Mouse (Mus musculus): ENCODE measurements at regions not wholly inside any gene's neighbourhood (a gene's known extent, or its start where the extent isn't known, plus 50 kb on each side); places are given as distances from the start of the nearest gene placed in this dataset. TPM values are rescaled to one million over a fixed set of nuclear protein-coding genes. Genes with fewer than 3 reads are reported as not detected.
A peak's percentile ranks its signal among the peaks of the same experiment; 100 is the strongest.

GRCm38 (mm10) chr13:119341833-119342232 is 86.6 kb upstream of the Paip1 start:
- no peaks in the 10 kb centered on the region for H3K27me3 ChIP-seq
- WGBS = 37% methylated on average over 2 of the region's 2 CpGs
- no peak for ATAC-seq (ENCODE audit: low FRiP score, low read depth)
- peaks cover 28% of the 10 kb centered on the region for H3K36me3 ChIP-seq
- no peaks in the 10 kb centered on the region for H3K4me1 ChIP-seq
- no peaks in the 10 kb centered on the region for H3K9me3 ChIP-seq
- no peak overlapping the region for H3K9ac ChIP-seq
- no peak overlapping the region for H3K4me3 ChIP-seq
- H3K27ac ChIP-seq = no peak overlapping the region
- no peak overlapping the region for H3K4me2 ChIP-seq (replicated peaks)

- no peak overlapping the region for H3K4me2 ChIP-seq (replicated peaks)
- H3K36me3 ChIP-seq = peaks cover 27% of the 10 kb centered on the region
- no peak overlapping the region for H3K4me3 ChIP-seq
- H3K27ac ChIP-seq = no peak overlapping the region
- H3K27me3 ChIP-seq = no peaks in the 10 kb centered on the region
- H3K9me3 ChIP-seq = no peaks in the 10 kb centered on the region
- no peak overlapping the region for H3K9ac ChIP-seq
- WGBS = 94% methylated on average over 7 of the region's 7 CpGs
- H3K4me1 ChIP-seq = no peaks in the 10 kb centered on the region
- ATAC-seq (ENCODE audit: low FRiP score, low read depth) = no peak
Observed at GRCm38 (mm10) chr13:119342761-119343160, 85.6 kb upstream of the Paip1 start.

DNA sequence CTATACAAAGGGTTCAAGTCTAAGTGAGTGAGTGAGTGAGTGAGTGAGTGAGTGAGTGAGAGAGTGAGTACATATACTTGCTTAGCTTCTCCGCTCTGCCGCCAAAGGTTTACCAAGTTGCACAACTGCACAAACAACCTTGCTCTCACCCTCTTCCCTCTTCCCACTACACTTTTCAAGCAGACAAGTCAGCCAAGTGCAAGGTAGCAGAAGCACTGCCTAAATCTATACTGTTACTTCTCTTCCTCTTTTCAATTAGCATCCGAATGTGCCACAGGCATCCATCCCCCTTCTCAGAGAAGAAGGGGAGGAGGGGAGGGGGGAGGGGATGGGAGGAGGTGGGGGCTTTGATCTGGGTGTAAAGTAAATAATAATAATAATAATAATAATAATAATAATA is 80.4 kb upstream of the Paip1 start:
- no peak for ATAC-seq (ENCODE audit: low FRiP score, low read depth)
- H3K27me3 ChIP-seq = no peaks in the 10 kb centered on the region
- WGBS = 94% methylated on average over 3 of the region's 3 CpGs

GRCm38 (mm10) chr13:119351346-119351745 is 77.1 kb upstream of the Paip1 start:
- Histone ChIP-seq H3K9me3 (no peaks in the 10 kb centered on the region), H3K9ac (no peak overlapping the region), H3K27me3 (no peaks in the 10 kb centered on the region), H3K4me3 (no peak overlapping the region), H3K4me2 (replicated peaks) (no peak overlapping the region), H3K27ac (no peak overlapping the region), H3K4me1 (peaks cover 6% of the 10 kb centered on the region; the same call in 1 of the 2 replicates), H3K36me3 (peaks cover 54% of the 10 kb centered on the region)
- WGBS = 31% methylated on average over 13 of the region's 13 CpGs
- ATAC-seq (ENCODE audit: low FRiP score, low read depth) = peak; percentile 83

More for the DNA sequence above, 80.4 kb upstream of the Paip1 start:
- H3K9ac ChIP-seq = no peak overlapping the region
- H3K27ac ChIP-seq = no peak overlapping the region
- no peak overlapping the region for H3K4me3 ChIP-seq
- no peaks in the 10 kb centered on the region for H3K9me3 ChIP-seq
- peaks cover 30% of the 10 kb centered on the region for H3K36me3 ChIP-seq
- peaks cover 6% of the 10 kb centered on the region; the same call in 1 of the 2 replicates for H3K4me1 ChIP-seq
- no peak overlapping the region for H3K4me2 ChIP-seq (replicated peaks)

GRCm38 (mm10) chr13:119358696-119359095 is 69.7 kb upstream of the Paip1 start:
- 74% methylated on average over 3 of the region's 3 CpGs for WGBS
- H3K36me3 ChIP-seq = peaks cover 75% of the 10 kb centered on the region

DNA sequence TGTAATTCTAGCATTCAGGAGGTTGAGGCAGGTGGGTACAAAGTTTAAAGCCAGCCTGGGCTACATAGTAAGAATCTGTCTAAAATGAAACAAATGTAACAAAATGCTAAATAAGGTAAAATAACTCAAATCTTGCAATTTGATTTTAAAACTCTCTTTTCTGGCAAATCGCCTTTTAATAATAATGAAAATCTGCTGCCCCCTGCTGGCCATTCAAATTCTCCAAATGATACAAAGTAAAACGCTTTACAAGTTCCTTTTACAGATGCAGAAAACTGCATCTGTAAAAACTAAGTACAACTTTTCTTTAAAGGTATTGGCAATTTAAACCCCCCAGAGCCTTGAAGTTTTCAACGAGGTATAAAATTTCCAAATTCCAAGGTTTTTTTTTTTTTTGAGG is 65.0 kb upstream of the Paip1 start:
- no peak overlapping the region for H3K4me2 ChIP-seq (replicated peaks)
- no peak overlapping the region for H3K27ac ChIP-seq
- no peaks in the 10 kb centered on the region for H3K27me3 ChIP-seq
- 34% methylated on average over 3 of the region's 3 CpGs for WGBS
- H3K9ac ChIP-seq = no peak overlapping the region
- H3K4me3 ChIP-seq = no peak overlapping the region
- no peaks in the 10 kb centered on the region for H3K4me1 ChIP-seq
- peaks cover 64% of the 10 kb centered on the region for H3K36me3 ChIP-seq
- H3K9me3 ChIP-seq = no peaks in the 10 kb centered on the region
- ATAC-seq (ENCODE audit: low FRiP score, low read depth) = no peak

More at GRCm38 (mm10) chr13:119358696-119359095, 69.7 kb upstream of the Paip1 start:
- H3K9ac ChIP-seq = no peak overlapping the region
- no peak overlapping the region for H3K27ac ChIP-seq
- no peak overlapping the region for H3K4me3 ChIP-seq
- ATAC-seq (ENCODE audit: low FRiP score, low read depth) = no peak
- no peaks in the 10 kb centered on the region for H3K27me3 ChIP-seq
- no peaks in the 10 kb centered on the region for H3K9me3 ChIP-seq
- no peak overlapping the region for H3K4me2 ChIP-seq (replicated peaks)
- H3K4me1 ChIP-seq = no peaks in the 10 kb centered on the region

DNA sequence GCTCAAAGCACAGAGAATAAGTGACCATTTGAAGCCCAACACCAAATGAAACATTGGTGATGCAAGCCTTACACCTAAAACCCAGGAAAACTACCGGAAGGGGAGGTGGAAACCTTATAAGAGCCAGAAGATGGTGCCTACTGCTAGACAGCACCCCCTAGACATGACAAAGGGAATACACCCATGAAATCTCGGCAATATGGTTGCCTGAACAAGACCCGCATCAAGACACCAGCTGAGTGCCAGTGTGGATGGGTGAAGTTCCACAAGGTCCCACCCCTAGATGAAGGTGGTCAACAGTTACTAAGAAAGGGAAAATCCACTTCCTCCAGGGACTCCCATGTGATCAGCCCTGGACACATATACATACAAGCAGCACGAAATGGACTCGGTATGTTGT is 64.2 kb upstream of the Paip1 start:
- no peak for ATAC-seq (ENCODE audit: low FRiP score, low read depth)
- Histone ChIP-seq H3K4me2 (replicated peaks) (no peak overlapping the region), H3K36me3 (peaks cover 66% of the 10 kb centered on the region), H3K9me3 (no peaks in the 10 kb centered on the region), H3K4me3 (no peak overlapping the region), H3K27me3 (no peaks in the 10 kb centered on the region), H3K4me1 (no peaks in the 10 kb centered on the region), H3K27ac (no peak overlapping the region), H3K9ac (no peak overlapping the region)
- WGBS = 93% methylated on average over 5 of the region's 5 CpGs

DNA sequence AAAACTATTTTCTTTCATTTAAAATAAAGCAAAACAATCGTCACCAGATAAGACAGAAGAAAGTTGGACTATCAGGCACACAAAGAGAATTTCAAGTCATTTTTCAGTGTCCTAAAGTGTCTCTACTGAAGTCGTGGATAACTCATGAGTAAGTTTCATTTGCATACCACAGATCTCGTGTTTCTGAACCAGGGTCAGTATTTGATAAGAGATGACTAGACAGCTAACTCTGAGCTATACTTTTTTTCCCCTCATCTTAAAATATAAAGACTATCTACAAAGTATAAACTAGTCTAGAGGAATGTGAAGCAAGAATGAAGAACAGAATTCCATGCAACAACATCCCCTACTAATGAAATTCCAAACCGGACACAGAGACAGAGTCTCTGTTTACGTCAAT is 60.9 kb upstream of the Paip1 start:
- 89% methylated on average over 5 of the region's 5 CpGs for WGBS
- Histone ChIP-seq H3K27ac (no peak overlapping the region), H3K36me3 (peaks cover 69% of the 10 kb centered on the region), H3K4me1 (no peaks in the 10 kb centered on the region), H3K4me2 (replicated peaks) (no peak overlapping the region), H3K9ac (no peak overlapping the region), H3K9me3 (no peaks in the 10 kb centered on the region), H3K4me3 (no peak overlapping the region), H3K27me3 (no peaks in the 10 kb centered on the region)
- no peak for ATAC-seq (ENCODE audit: low FRiP score, low read depth)

DNA sequence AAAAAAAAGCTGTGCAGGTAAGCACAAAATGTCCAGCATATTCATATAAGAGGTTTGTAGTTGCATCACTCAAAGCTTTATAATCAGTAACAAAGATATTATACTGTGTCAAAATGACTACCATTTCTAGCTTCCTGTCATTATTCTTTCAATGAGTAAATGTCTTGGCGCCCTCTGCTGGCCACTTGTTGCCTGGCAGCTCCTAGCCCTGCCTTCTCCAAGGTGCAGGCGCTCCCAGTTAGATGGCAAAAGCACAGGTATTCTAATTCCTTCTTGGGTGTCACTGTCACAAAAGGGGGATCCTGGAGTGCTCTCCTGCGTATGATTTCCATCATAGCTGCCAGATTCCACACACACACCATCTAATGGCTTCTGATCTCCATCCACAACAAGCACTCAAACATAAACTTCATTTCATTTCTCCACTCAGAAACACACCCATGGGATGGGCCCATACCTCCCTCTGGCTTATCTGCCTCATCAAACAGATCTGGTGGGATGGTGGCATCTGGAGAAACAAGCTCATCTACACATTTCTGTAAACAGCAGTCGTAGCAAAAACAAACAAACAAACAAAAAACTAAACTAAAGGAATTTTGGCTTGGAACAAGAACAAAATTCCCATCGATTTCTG is 49.9 kb upstream of the Paip1 start:
- no peak overlapping the region for H3K27ac ChIP-seq
- no peaks in the 10 kb centered on the region for H3K4me1 ChIP-seq
- no peak overlapping the region for H3K4me3 ChIP-seq
- peaks cover 47% of the 10 kb centered on the region for H3K36me3 ChIP-seq
- no peak for ATAC-seq (ENCODE audit: low FRiP score, low read depth)
- no peaks in the 10 kb centered on the region for H3K27me3 ChIP-seq
- 47% methylated on average over 5 of the region's 5 CpGs for WGBS
- no peak overlapping the region for H3K4me2 ChIP-seq (replicated peaks)
- no peaks in the 10 kb centered on the region for H3K9me3 ChIP-seq
- H3K9ac ChIP-seq = no peak overlapping the region

Small RNA genes lying in the stretch of these regions (microRNA-seq; reads per million reads assigned to microRNA genes)
- gene Gm44488 = not detected

Measured in limb, embryonic 13.5 days (tissue).